Mouse (Mus musculus): ENCODE results near the gene Fam122a.

Gene Fam122a

DNA sequence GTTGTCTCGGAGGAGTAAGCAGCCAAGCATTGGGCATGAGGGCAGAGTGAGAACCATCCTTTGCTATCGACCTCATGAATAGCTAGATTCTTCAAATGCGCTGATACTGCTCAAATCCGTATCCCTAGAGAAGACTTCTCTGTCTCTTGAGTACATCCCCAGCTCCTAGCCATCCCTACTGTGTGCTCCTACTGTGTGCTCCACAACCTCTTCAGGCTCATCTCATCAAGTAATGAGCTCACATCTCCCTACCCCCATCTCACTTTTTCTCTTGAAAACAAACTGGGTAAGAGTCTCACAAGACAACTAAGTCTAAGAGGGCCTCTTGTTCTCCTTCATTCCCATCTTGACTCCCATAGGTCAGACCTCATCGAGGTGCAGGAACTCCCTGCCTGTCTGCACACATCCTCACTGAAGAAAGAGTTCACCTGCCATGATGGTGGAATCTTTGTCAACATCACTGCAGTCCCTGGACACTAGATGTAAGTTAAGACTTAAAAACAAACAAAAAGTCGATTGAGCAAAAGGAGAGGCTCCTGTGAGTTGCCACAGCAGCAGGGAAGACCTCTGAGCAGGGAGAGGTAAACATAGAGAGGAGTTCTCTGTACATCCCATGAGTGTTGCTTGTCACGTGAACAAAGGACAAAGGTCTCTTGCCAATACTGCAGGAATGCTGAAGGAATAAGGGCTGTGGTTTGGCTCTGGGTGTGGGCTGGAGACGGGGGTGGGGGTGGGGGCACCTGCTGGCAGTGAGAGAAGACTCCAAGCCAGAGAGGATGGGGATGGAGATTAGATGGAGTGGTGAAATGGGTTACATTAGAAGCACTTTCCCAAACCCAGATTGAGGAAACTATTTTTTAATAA lies 9.5 kb upstream of the Fam122a start:
- no peak for DNase-seq

DNA sequence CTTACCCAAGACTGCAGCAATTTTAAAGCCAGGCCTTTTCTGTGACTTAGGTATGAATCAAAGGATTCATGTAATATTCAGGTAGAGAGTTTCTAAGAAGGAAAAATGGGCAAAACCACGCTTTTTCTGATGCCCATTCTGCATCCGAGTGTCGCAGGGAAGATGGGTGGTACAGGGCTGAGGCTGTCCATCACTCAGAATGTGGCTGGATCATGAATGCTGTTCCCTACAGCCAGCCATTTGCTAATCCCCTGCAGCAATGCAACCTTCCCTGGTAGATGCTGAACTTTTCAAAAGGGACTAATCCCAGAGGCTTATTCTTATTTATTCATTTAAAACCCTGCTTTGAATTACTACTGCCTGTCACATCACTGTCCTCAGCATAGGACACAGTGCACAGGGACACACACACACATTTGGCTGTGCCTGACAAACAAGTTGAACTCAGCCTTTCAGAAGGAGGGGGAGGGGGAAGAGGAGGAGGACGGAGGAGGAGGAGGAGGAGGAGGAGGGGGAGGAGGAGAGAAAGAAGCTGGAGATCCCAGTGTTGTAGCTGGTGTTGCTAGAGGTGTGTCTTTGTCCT lies 7.5 kb upstream of the Fam122a start:
- DNase-seq = no peak

DNA sequence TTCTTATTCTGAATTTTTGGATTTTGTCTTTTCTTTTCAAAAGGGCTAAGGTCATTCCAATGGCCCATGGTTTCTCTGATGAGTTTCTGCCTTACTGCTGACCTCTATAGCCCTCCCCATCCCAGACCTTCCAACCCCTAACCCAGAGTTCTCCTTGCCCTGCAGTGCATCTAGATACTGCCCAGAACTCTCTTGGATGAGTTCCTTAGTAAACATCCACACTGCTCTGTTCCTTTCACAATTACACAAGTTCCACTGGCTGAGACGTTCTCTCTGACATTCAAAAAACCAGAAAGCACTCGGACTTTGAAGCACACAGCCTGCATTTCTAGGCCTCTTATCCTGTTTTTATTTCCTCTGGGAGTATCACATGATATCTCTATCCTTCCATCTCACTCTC lies 3.8 kb upstream of the Fam122a start:
- DNase-seq = no peak

DNA sequence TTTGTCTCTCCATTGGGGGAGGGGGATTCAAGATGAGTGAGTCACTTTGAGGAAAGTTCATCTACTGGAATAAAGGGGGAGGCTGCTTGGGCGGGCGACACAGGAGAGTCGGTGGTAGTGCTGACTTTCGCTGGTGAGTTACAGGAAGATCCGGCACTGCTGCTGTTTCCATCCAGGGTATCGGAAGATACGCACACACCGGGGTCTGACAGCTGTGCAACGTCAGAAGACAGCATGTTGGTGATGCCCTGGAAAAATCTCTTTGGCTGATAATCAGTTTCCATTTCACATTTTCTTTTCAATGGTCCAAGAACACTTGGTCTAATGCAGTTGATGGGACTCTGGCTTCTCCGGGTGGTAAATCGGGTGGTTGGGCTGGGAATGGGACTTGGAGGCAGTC lies 695 bp downstream of the Fam122a start:
- DNase-seq = peak in 1 of 2 experiments; percentile 36

GRCm38 (mm10) chr19:24475281-24475680 lies 1.9 kb downstream of the Fam122a start:
- peak; percentile 29 to 40 for DNase-seq

DNA sequence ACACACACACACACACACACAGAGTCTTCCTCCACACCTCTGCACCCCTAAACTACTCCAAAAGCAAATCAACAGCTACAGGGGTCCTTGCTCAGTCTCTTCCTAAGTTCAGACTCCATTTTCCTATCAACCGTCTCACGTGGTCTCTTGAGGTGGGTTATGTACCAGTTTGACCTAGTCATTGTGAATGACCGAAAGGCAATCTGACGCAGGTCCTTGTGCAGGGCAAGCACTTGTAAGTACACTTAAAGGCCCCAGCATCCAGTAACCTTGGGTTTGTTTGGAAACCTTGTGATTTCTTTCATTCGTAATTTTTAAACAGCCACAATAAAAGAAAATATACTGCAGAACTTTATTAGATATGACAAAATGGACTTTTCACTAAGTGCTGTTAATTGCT lies 4.6 kb downstream of the Fam122a start:
- no peak for DNase-seq

GRCm38 (mm10) chr19:24471538-24471937 lies 5.6 kb downstream of the Fam122a start:
- no peak for DNase-seq

DNA sequence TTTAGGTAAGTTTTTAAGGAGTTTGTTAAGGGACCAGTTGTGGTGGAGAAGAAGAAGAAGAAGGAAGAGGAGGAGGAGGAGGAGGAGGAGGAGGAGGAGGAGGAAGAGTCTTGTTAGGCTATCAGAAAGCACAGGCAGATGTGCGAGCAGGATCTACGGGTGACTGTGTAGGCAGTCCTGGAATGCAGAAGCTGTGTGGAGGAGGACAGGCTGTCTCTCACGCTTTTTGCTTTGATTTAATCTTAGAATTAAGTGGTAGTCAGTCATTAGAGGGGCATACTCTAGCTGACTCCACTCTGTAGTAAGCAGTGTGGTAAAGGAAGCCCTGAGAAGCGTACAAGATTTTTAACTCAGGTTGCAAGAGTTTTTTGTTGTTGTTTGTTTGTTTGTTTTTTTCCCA lies 7.9 kb downstream of the Fam122a start:
- DNase-seq = no peak

- DNase-seq = no peak
These were observed 8.5 kb downstream of the Fam122a start for GRCm38 (mm10) chr19:24468616-24469015.

DNA sequence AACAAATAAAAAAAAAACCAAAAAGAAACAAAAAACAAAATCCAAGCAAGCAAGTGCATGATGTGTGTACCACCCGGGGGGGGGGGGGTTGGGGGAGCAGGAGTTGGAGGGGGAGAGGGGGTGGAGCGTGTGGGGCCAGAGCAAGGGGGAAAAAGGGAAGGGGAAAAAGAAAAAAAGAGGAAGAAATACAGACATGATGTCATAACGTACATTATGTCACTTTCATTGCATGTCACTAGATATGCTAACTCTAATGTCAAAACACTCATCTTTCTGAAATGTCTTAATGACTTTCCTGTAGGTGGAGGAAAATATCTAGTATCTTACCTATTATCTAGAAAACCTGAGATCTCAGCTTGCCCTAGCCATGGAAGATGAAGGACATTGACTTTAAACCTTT lies 14.1 kb downstream of the Fam122a start:
- no peak for DNase-seq

- DNase-seq = peak; percentile 27 to 48
These were observed 20.4 kb downstream of the Fam122a start for GRCm38 (mm10) chr19:24456591-24457231.

DNA sequence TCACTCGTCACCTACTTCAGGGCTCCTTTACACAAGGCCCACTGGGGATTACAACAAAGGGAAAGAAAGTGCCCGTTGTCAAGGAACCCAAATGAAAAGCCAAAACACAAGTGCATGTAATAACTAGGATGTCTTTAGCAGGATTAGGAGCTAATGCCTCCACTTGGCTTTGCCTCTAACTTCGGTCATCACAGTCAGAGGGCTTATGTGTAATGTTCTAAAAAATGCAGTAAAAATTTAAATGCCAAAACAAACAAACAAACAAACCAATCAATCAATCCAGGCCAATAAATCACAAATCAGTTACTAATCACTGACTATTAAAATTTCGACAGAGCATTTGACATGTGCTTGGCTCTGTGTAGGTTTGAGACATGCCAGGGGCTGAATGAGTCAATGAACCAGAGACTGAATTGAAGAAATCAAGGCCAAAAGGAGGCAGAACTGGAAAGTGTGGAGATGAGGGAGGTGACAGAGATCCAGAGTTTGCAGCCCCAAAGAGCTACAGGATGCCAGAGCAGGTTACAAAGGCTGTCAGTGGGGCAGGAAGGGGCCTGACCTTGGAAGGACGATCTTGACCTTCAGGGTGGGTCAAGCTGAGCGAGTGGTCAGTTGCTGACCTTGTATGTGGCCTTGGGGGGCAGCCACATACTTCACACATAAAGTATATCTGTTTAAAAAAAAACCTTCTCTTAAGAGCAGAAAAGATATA lies 21.8 kb downstream of the Fam122a start:
- no peak for DNase-seq

DNA sequence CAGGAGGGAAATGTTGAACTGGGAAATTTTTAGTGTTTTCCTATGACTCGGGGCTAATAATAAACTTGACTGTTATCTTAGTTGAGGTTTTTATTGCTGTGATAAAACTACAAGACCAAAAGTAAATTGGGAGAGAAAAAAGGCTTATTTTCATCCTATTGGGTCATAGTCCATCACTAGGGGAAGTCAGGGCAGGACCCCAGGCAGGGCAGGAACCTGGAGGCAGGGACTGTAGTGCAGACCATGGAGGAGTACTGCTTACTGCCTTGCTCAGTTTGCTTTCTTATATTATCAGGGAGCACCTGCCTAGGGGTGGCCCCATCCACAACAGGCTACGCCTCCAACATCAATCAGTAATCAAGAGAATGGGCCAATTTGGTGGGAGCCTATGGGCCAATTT lies 22.7 kb downstream of the Fam122a start:
- DNase-seq = no peak

GRCm38 (mm10) chr19:24453379-24453778 lies 23.8 kb downstream of the Fam122a start:
- peak; percentile 27 to 42 for DNase-seq

GRCm38 (mm10) chr19:24452441-24452898 lies 24.7 kb downstream of the Fam122a start:
- peak; percentile 29 to 41 for DNase-seq

DNA sequence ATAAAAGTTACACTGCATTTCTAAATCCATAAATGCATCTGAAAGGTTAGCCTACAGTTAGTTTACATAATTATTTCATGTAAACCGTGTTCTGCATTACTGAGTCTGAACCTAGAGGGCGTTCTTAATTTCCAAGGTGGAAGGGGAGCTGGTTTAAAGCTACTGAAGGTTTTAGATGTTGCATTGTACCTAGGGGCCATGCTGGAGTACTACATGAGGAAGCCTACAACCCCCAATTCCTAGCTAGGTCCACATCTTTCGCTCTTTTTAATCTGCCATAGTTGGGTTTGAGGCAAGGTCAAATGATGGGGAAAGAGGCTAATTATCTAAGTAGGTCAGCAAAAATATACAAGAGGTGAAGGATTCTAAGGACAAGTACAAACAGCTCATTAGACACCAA lies 25.5 kb downstream of the Fam122a start:
- DNase-seq = no peak

DNA sequence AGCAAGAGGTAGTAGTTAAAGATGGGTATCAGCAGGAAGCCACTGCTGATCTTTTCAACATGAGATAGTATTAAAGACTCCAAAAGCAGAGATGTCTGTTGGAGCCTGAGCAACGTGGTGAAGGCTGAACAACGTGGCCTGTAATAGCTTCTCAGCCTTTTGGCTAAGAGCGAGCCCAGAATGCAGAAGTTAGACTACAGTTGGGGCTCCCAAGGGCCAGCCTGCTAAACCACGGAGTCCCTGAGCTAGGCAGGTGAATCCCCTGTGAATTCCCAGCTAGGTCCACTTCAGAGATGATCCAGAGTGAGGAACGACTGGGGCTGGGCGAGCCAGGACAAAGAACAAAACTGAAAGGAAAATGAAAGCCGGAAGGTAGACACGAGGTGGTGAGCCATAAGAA lies 26.4 kb downstream of the Fam122a start:
- DNase-seq = no peak

- DNase-seq = no peak
These were observed 32.8 kb downstream of the Fam122a start for GRCm38 (mm10) chr19:24444322-24444721.

DNA sequence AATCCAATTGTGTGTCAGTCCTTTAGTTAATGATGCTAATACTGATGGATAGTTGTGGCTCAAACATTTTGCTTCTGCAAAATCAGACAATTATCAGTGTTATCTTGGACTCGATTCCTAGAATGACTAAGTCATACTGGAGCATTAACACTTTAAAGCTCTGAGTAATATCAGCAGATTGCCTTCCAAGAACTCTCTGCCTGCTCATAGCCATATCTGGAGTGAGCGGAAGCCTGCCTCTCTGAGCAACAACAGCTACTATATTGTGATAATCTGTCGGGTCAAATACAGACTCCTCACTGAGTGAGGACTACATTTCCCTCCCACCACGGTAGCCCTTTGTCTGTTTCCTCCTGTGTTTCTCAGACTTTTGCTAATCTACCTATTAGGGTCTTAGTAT lies 37.4 kb downstream of the Fam122a start:
- DNase-seq = no peak

GRCm38 (mm10) chr19:24434291-24434690 lies 42.9 kb downstream of the Fam122a start:
- peak; percentile 68 to 80 for DNase-seq

DNA sequence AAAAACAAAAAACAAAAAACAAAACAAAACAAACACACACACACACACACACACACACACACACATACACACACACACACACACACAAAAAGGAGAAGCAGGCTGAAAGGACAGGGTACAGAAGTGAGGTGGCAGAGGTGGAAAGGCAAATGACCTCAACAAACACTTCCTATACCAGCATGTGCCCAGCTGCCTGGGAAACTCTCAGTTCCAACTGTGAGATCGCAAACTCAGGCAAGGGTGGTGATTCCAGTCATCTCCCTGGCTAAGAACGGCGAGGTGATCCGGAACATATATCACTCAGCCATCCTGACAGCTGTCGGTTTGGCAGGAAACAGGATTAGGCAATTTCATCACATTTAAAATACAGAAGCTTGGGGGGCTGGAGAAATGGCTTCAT lies 44.7 kb downstream of the Fam122a start:
- DNase-seq = no peak

- DNase-seq = no peak
These were observed 45.8 kb downstream of the Fam122a start for GRCm38 (mm10) chr19:24431381-24431780.

- DNase-seq = no peak
These were observed 49.1 kb downstream of the Fam122a start for GRCm38 (mm10) chr19:24428011-24428410.
